ENCODE assay signal across 9 mouse cellular contexts in genomic region chr6:100011520-100012062, GRCm38 (mm10).
DNase-seq lines count a peak whose midpoint lies in the region; ATAC-seq lines count a peak whose summit lies in the region.
"Had no signal": no experiment of that assay in that cellular context is flagged by ENCODE, and none has a peak within 500 bp of the region (broad histone marks: within the 10 kb centered on the region; RNA-seq: fewer than 3 reads in every experiment).

No protein-coding gene starts in this region.

- no peak for DNase-seq in forebrain, embryonic 10.5 days (ENCODE audit: extremely low spot score, low spot score)
- no peak for DNase-seq in forebrain, embryonic 11.5 days (ENCODE audit: low spot score)
- peak; percentile 29 for DNase-seq in layer of hippocampus, adult 9-10 months (ENCODE audit: low spot score)
- DNase-seq in right cerebral cortex, adult 18-20 months, result peak; percentile 25
- DNase-seq in c-Kit-positive CD71-positive TER-119-positive erythroid progenitor cells, embryonic 14.5 days (ENCODE audit: low spot score), result no peak

- ATAC-seq in forebrain, embryonic 11.5 days (replicated peaks; ENCODE audit: low FRiP score), result no peak
- ATAC-seq in frontal cortex, adult (ENCODE audit: low TSS enrichment), result peak; percentile 72
- ATAC-seq in hindbrain, embryonic 13.5 days (ENCODE audit: low FRiP score), result peak; percentile 81
- ATAC-seq in lung, embryonic 15.5 days (ENCODE audit: borderline replicate concordance, extremely low read depth, low FRiP score, low TSS enrichment), result peak; percentile 92

- H3K9ac ChIP-seq in forebrain, embryonic 11.5 days (ENCODE audit: low read length), result no peak overlapping the region
- H3K9ac ChIP-seq in hindbrain, embryonic 13.5 days, result 0 out of 2 replicates have a peak overlapping the region, but pooled peaks have one; percentile 35
- H3K9ac ChIP-seq in lung, embryonic 15.5 days, result 0 out of 2 replicates have a peak overlapping the region, but pooled peaks have one; percentile 14

- no peak overlapping the region for H3K4me2 ChIP-seq in forebrain, embryonic 11.5 days (ENCODE audit: low read depth, low read length, severe bottlenecking)
- H3K4me2 ChIP-seq in hindbrain, embryonic 13.5 days, result peak overlapping the region; percentile 46
- peak overlapping the region; percentile 53 for H3K4me2 ChIP-seq in lung, embryonic 15.5 days

- no peak overlapping the region for H3K4me3 ChIP-seq in forebrain, embryonic 10.5 days
- H3K4me3 ChIP-seq in forebrain, embryonic 11.5 days (ENCODE audit: low read depth, low read length), result no peak overlapping the region
- H3K4me3 ChIP-seq in hindbrain, embryonic 13.5 days, result no peak overlapping the region
- peak overlapping the region; percentile 8; the same call in 1 of the 2 replicates for H3K4me3 ChIP-seq in lung, embryonic 15.5 days
- H3K4me3 ChIP-seq: erythroblast, embryonic 14.5 days had no signal

- no peaks in the 10 kb centered on the region for H3K9me3 ChIP-seq in forebrain, embryonic 10.5 days
- H3K9me3 ChIP-seq in forebrain, embryonic 11.5 days (ENCODE audit: control insufficient read depth, low read length), result no peaks in the 10 kb centered on the region
- H3K9me3 ChIP-seq in hindbrain, embryonic 13.5 days, result no peaks in the 10 kb centered on the region
- H3K9me3 ChIP-seq in lung, embryonic 15.5 days, result no peaks in the 10 kb centered on the region

- WGBS in forebrain, embryonic 10.5 days, result 70% methylated on average over 17 of the region's 17 CpGs
- 63% methylated on average over 17 of the region's 17 CpGs for WGBS in forebrain, embryonic 11.5 days
- WGBS in hindbrain, embryonic 13.5 days, result 19% methylated on average over 17 of the region's 17 CpGs
- 11% methylated on average over 17 of the region's 17 CpGs for WGBS in lung, embryonic 15.5 days

- H3K27ac ChIP-seq in forebrain, embryonic 10.5 days, result 0 out of 2 replicates have a peak overlapping the region, but pooled peaks have one; percentile 21
- H3K27ac ChIP-seq in forebrain, embryonic 11.5 days (ENCODE audit: low read depth, low read length), result no peak overlapping the region
- H3K27ac ChIP-seq in hindbrain, embryonic 13.5 days, result peak overlapping the region; percentile 69
- H3K27ac ChIP-seq in lung, embryonic 15.5 days, result peak overlapping the region; percentile 41

- H3K4me1 ChIP-seq in forebrain, embryonic 10.5 days, result peaks cover 13% of the 10 kb centered on the region
- H3K4me1 ChIP-seq in forebrain, embryonic 11.5 days (replicated peaks; ENCODE audit: control insufficient read depth, insufficient read depth, low read length), result peaks cover 3% of the 10 kb centered on the region; the same call in 1 of the 2 replicates
- peaks cover 28% of the 10 kb centered on the region for H3K4me1 ChIP-seq in hindbrain, embryonic 13.5 days (replicated peaks)
- H3K4me1 ChIP-seq in lung, embryonic 15.5 days, result peaks cover 20% of the 10 kb centered on the region

- H3K36me3 ChIP-seq in forebrain, embryonic 10.5 days (replicated peaks), result no peaks in the 10 kb centered on the region
- H3K36me3 ChIP-seq in forebrain, embryonic 11.5 days (ENCODE audit: control insufficient read depth, insufficient read depth, low read length), result no peaks in the 10 kb centered on the region
- H3K36me3 ChIP-seq in hindbrain, embryonic 13.5 days, result no peaks in the 10 kb centered on the region
- H3K36me3 ChIP-seq in lung, embryonic 15.5 days, result no peaks in the 10 kb centered on the region

- H3K27me3 ChIP-seq in forebrain, embryonic 10.5 days (ENCODE audit: poor library complexity, severe bottlenecking), result peaks cover 69% of the 10 kb centered on the region
- no peaks in the 10 kb centered on the region for H3K27me3 ChIP-seq in forebrain, embryonic 11.5 days (ENCODE audit: control insufficient read depth, insufficient read depth, low read length)
- peaks cover 25% of the 10 kb centered on the region for H3K27me3 ChIP-seq in hindbrain, embryonic 13.5 days
- peaks cover 6% of the 10 kb centered on the region; the same call in 1 of the 2 replicates for H3K27me3 ChIP-seq in lung, embryonic 15.5 days

Comparison
In these comparisons a context has a peak if more than half of its experiments do, and no peak if none do; other contexts are left out.
1. DNase-seq: peak in layer of hippocampus, adult 9-10 months (single experiment) and right cerebral cortex, adult 18-20 months (single experiment); none in forebrain, embryonic 10.5 days (single experiment), forebrain, embryonic 11.5 days (single experiment) and c-Kit-positive CD71-positive TER-119-positive erythroid progenitor cells, embryonic 14.5 days (single experiment).